Mouse (Mus musculus) embryonic facial prominence, embryonic 11.5 days (tissue): ENCODE results near the gene Cyp8b1. TPM values are rescaled to one million over a fixed set of nuclear protein-coding genes. Genes with fewer than 3 reads are reported as not detected.

Experiments
- ATAC-seq: fragments of 200-750 bp; cut with Nextera tagmentation; replicated peaks from 2 replicates; pipeline ENCODE4 v1.8.0; 2017; ENCODE audit warnings: low read depth; ENCODE audit not compliant: insufficient number of reproducible peaks, low FRiP score, low TSS enrichment
- DNase-seq: peaks from one replicate; pipeline ENCODE4 v3.0.0-alpha.2; 2015; ENCODE audit warnings: low spot score
- H3K27ac ChIP-seq: fragments of 300-500 bp; sonication (generic); replicated peaks from 2 replicates; pipeline ENCODE4 v1.5.1; 2014; ENCODE audit warnings: mild to moderate bottlenecking, low read depth, low read length, control low read depth
- H3K27me3 ChIP-seq: fragments of 300-500 bp; sonication (generic); 2 replicates; pipeline ENCODE4 v1.6.1; 2014; ENCODE audit warnings: mild to moderate bottlenecking, low read length, moderate library complexity, mixed read lengths; ENCODE audit not compliant: control insufficient read depth, insufficient read depth
- H3K36me3 ChIP-seq: fragments of 300-500 bp; sonication (generic); replicated peaks from 2 replicates; pipeline ENCODE4 v1.6.1; 2014; ENCODE audit warnings: low read depth, mild to moderate bottlenecking, low read length, moderate library complexity, mixed read lengths; ENCODE audit not compliant: control insufficient read depth, insufficient read depth
- H3K4me1 ChIP-seq: fragments of 300-500 bp; sonication (generic); 2 replicates; pipeline ENCODE4 v1.6.1; 2014; ENCODE audit warnings: low read length, mixed read lengths; ENCODE audit not compliant: control insufficient read depth, insufficient read depth
- H3K4me2 ChIP-seq: fragments of 300-500 bp; sonication (generic); 2 replicates; pipeline ENCODE4 v1.6.1; 2014; ENCODE audit warnings: low read depth, mild to moderate bottlenecking, control low read depth, low read length, moderate library complexity
- H3K4me3 ChIP-seq: fragments of 300-500 bp; sonication (generic); 2 replicates; pipeline ENCODE4 v1.5.1; 2014; ENCODE audit warnings: low read depth, low read length, control low read depth
- H3K9ac ChIP-seq: fragments of 300-500 bp; sonication (generic); replicated peaks from 2 replicates; pipeline ENCODE4 v1.6.1; 2014; ENCODE audit warnings: mild to moderate bottlenecking, control low read depth, low read length
- H3K9me3 ChIP-seq: fragments of 300-500 bp; sonication (generic); replicated peaks from 2 replicates; pipeline ENCODE4 v1.6.1; 2016; ENCODE audit warnings: mild to moderate bottlenecking, low read length, inconsistent platforms, mixed read lengths; ENCODE audit not compliant: control insufficient read depth
- WGBS: fragments of 180-500 bp; shearing (Covaris S2); extraction: QIAGEN DNeasy Blood & Tissue Kit; methylation state at CpG from one replicate; pipeline ENCODE4 v1.1.7; 2014; 5-methylcytosine and 5-hydroxymethylcytosine counted together
- polyA plus RNA-seq: library from polyadenylated mRNA; unstranded; fragments of >200 nt; fragmentation: Nextera tagmentation; extraction: Ambion mirVana; gene quantifications from 2 replicates; pipeline ENCODE4 v1.2.1, GENCODE M21; 2014

The Cyp8b1 gene
- polyA plus RNA-seq, 1 experiment from 2014 or later, result not detected

DNA sequence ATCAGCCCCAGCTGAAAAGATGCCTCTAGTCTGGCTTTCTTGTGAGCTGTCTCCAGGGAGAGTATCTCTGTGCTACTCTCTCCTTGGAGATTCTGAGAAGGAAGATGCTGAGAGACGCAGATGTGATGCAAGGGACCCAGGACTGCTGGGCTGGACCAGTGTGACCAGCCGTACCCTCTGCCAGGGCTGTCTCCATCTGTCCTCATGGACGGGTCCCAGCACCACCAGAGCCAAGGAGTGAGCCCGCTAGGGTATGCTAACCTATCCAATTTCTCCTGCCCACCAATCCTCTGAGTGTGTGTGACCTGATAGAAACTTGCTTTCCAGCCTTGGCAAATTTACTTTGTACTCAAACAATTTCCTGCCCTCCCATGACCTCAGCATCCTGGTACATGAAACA lies 3.3 kb downstream of the Cyp8b1 start:
- Histone ChIP-seq H3K9me3 (no peaks in the 10 kb centered on the region), H3K27ac (no peak overlapping the region), H3K4me2 (no peak overlapping the region), H3K4me1 (no peaks in the 10 kb centered on the region), H3K4me3 (no peak overlapping the region), H3K36me3 (no peaks in the 10 kb centered on the region), H3K9ac (no peak overlapping the region), H3K27me3 (no peaks in the 10 kb centered on the region)
- 83% methylated on average over 4 of the region's 4 CpGs for WGBS
- no peak for ATAC-seq
- no peak for DNase-seq

DNA sequence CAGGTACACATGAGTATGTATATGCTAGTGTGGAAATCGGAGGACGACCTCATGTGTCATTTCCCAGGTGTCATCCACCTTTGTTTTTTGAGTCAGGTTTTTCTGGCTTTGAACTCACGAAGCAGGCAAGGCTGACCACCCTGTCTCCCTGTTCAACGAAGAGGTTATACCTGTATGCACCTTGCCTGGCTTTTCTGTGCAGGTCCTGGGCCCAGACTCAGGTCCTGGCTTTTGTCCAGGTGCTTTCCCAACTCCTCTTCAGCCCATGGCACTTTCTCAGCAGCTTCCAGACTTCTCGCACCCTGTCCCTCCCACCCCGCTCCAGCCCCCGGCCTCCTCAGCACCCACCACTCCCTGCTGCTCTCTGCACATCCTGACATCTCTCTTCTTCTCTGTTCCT lies 4.9 kb downstream of the Cyp8b1 start:
- H3K9ac ChIP-seq, result no peak overlapping the region
- no peak for DNase-seq
- no peaks in the 10 kb centered on the region for H3K4me1 ChIP-seq
- WGBS, result 92% methylated on average over 7 of the region's 7 CpGs
- H3K9me3 ChIP-seq, result no peaks in the 10 kb centered on the region
- ATAC-seq, result no peak
- no peak overlapping the region for H3K4me2 ChIP-seq
- no peak overlapping the region for H3K27ac ChIP-seq
- no peak overlapping the region for H3K4me3 ChIP-seq
- no peaks in the 10 kb centered on the region for H3K27me3 ChIP-seq
- H3K36me3 ChIP-seq, result no peaks in the 10 kb centered on the region

DNA sequence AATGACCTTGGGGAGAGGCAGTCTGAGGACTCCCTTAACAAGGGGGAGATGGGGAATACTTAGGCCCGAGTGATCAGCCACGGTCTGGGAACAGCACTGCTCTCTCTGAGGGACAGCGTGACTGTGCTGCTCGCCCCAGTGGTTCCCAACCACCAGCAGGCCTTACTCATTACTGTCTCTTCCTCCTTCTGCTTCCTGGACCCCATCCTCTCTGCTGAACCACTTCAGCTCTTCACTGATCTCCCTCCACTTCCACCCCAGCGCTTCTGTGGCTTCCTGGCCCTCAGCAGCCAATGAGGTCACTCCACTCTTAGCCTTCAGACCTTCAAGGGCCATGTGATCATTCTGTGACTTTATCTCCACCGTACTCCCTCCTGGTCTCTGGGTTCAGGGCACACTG lies 6.5 kb downstream of the Cyp8b1 start:
- 83% methylated on average over 6 of the region's 6 CpGs for WGBS

DNA sequence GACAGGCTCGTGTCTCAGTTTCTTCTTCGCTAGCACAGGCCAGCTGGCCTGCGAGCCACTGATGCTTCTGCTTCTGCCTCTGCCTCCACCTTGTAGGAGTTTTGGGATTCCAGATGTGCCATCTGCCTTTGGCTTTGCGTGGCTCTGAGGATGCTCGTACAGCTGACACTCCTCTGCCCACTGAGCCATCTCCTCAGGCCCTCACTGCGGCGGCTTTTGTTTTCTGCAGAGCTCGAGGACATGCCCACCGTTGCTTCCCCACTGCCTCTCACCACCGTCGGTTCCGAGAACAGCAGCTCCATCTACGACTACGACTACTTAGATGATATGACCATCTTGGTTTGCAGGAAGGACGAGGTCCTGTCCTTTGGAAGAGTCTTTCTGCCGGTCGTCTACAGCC lies 7.8 kb downstream of the Cyp8b1 start:
- Histone ChIP-seq H3K4me1 (no peaks in the 10 kb centered on the region), H3K9ac (no peak overlapping the region), H3K9me3 (no peaks in the 10 kb centered on the region), H3K36me3 (no peaks in the 10 kb centered on the region), H3K4me3 (no peak overlapping the region), H3K4me2 (no peak overlapping the region), H3K27me3 (no peaks in the 10 kb centered on the region), H3K27ac (no peak overlapping the region)
- ATAC-seq, result no peak
- WGBS, result 92% methylated on average over 17 of the region's 17 CpGs
- DNase-seq, result no peak

More for the DNA sequence above, 6.5 kb downstream of the Cyp8b1 start:
- no peaks in the 10 kb centered on the region for H3K36me3 ChIP-seq
- no peak for ATAC-seq
- H3K27me3 ChIP-seq, result no peaks in the 10 kb centered on the region
- no peak overlapping the region for H3K4me3 ChIP-seq
- DNase-seq, result no peak
- H3K9me3 ChIP-seq, result no peaks in the 10 kb centered on the region
- H3K4me1 ChIP-seq, result no peaks in the 10 kb centered on the region
- no peak overlapping the region for H3K9ac ChIP-seq
- no peak overlapping the region for H3K4me2 ChIP-seq
- H3K27ac ChIP-seq, result no peak overlapping the region

DNA sequence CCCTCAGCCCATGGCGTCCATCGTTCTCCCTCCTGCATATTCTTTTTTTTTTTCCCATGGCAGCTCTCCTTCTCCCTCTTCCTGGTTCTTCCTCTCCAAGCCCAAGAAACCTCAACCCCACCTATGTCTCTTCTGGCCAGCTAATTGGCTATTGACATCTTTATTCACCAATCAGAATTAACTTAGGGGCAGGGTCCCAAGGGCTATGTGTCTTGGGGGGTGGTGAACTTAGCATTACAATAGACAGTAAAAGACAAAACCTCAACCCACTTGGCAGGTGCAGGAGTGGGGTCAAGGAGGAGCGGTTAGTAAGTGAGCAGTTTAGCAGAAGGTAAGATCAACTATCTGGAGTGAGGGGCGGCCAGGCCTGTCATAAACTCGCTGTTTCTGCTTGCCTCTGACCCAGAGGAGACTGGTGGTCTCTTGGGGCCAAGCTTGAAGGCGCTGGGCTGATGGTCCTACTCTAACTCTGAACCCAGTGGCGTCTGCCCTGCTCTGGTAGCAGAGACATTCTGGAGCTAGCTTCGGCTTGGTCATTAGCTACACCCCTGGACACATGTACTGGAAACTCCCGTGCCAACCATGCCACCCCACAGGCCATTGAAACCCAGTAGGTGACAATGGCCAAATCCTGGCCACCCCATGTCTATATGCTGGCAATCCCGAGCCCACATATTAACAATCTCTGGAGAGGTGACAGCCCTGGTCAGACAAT lies 8.6 kb downstream of the Cyp8b1 start:
- Histone ChIP-seq H3K36me3 (no peaks in the 10 kb centered on the region), H3K4me1 (no peaks in the 10 kb centered on the region), H3K27ac (no peak overlapping the region), H3K4me2 (no peak overlapping the region), H3K9ac (no peak overlapping the region), H3K9me3 (no peaks in the 10 kb centered on the region), H3K27me3 (no peaks in the 10 kb centered on the region), H3K4me3 (no peak overlapping the region)
- 71% methylated on average over 10 of the region's 10 CpGs for WGBS
- DNase-seq (no peak), ATAC-seq (no peak)

DNA sequence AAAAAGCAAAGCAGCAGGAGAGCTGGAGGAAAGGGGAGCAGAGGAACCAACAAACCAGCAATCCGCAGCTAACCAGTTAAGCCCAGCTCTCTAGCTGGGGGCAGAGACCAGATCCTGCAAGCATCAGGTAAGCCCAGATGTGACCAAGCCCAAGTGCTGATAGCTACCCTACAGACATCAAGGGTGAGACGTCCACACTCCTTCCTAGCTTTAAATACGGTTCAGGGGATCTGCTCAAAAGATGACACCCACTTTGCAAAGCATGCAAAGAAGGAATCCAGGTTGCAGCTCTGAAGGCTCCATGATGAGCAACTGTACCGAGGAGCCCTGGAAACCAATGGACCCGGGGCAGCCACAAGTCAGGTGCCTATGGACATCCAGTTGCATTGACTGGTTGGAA lies 9.6 kb downstream of the Cyp8b1 start:
- Histone ChIP-seq H3K4me3 (no peak overlapping the region), H3K9ac (no peak overlapping the region), H3K9me3 (no peaks in the 10 kb centered on the region), H3K4me2 (no peak overlapping the region), H3K27me3 (no peaks in the 10 kb centered on the region), H3K4me1 (no peaks in the 10 kb centered on the region), H3K27ac (no peak overlapping the region), H3K36me3 (no peaks in the 10 kb centered on the region)
- ATAC-seq (no peak), DNase-seq (no peak)
- WGBS, result 77% methylated on average over 5 of the region's 5 CpGs

DNA sequence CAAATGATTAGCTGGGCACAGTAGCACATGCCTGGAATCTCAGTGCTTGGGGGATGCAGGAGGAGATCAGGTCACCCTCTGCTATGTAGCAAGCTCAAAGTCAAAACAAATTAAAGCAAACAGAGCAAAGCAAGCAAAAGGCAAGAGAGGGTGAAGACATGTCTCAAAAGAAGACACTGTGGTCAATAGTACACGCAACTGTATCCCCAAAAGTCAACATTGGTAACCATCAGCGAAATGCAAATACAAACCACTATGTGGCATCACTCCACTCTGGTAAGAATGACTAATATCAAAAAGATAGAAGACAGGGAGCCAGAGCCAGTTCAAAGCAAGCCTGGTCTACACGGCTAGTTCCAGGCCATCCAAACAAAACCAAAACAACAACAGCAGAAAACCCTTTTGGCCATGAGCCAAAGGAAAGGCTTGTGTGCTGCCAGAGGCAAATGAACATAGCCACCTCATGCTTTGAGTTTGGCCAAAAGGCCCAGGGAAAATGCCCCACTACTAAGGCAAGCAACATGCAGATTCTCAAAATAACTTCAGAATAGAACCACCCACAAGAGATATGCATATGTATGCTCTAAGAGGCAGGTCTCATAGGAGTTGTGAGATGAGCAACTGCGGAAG lies 10.4 kb downstream of the Cyp8b1 start:
- no peaks in the 10 kb centered on the region for H3K27me3 ChIP-seq
- H3K4me1 ChIP-seq, result no peaks in the 10 kb centered on the region
- WGBS, result 91% methylated on average over 4 of the region's 4 CpGs
- ATAC-seq (no peak), DNase-seq (no peak)
- H3K9me3 ChIP-seq, result no peaks in the 10 kb centered on the region
- no peak overlapping the region for H3K4me3 ChIP-seq
- H3K9ac ChIP-seq, result no peak overlapping the region
- no peak overlapping the region for H3K4me2 ChIP-seq
- H3K36me3 ChIP-seq, result no peaks in the 10 kb centered on the region
- H3K27ac ChIP-seq, result no peak overlapping the region

DNA sequence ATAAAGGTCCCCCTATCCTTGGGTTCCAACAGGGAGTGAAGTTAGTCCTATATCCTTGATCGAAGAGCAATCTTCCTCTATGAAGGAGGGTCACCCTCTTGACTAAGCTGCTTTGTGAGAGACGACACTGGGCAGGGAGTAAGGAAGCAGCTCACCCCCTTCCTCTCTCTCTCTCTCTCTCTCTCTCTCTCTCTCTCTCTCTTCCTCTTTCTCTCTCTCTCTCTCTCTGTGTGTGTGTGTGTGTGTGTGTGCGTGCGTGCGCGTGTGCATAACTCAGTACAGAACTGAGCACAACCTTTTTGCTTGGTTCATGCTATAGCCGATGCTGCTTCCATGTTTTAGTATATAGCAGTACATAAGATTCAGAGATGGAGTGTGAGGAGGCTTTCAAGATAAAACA lies 11.2 kb downstream of the Cyp8b1 start:
- Histone ChIP-seq H3K27ac (no peak overlapping the region), H3K4me1 (no peaks in the 10 kb centered on the region), H3K4me2 (no peak overlapping the region), H3K36me3 (no peaks in the 10 kb centered on the region), H3K9me3 (no peaks in the 10 kb centered on the region), H3K9ac (no peak overlapping the region), H3K27me3 (no peaks in the 10 kb centered on the region), H3K4me3 (no peak overlapping the region)
- no peak for ATAC-seq
- DNase-seq, result no peak
- WGBS, result 91% methylated on average over 7 of the region's 7 CpGs
